Mouse (Mus musculus) hindbrain, embryonic 11.5 days (tissue): ENCODE data around the gene Cd59b. TPM values are rescaled to one million over a fixed set of nuclear protein-coding genes. Genes with fewer than 3 reads are reported as not detected.

Experiments
- polyA plus RNA-seq: library from polyadenylated mRNA; unstranded; fragments of >200 nt; fragmentation: Nextera tagmentation; extraction: Ambion mirVana; gene quantifications from 2 replicates; pipeline ENCODE4 v1.2.1, GENCODE M21; 2014

Gene Cd59b
- polyA plus RNA-seq, 1 experiment from 2014 or later: 4.3 TPM

Other genes starting within 250 kb of the Cd59b start
- 21.3 and 23.9 TPM in 2 replicates for gene Lmo2, start 111.9 kb upstream of the Cd59b start, polyA plus RNA-seq
- 59.9 and 61.4 TPM in 2 replicates for gene Fbxo3, start 42.1 kb upstream of the Cd59b start, polyA plus RNA-seq
- gene 4931422A03Rik, start 41.5 kb upstream of the Cd59b start, polyA plus RNA-seq: 1.9 and 2.5 TPM in 2 replicates
- not detected in 2 replicates for gene Gm10912, start 4.0 kb upstream of the Cd59b start, polyA plus RNA-seq
- not detected in 2 replicates for gene Gm10799, start 1.3 kb upstream of the Cd59b start, polyA plus RNA-seq
- 31.7 and 32.3 TPM in 2 replicates for gene Cd59a, start 26.0 kb downstream of the Cd59b start, polyA plus RNA-seq
- gene A930018P22Rik, start 52.9 kb downstream of the Cd59b start, polyA plus RNA-seq: 0.18 TPM in 1 of 2 replicates, not detected in the other